Mouse (Mus musculus) embryonic fibroblast, embryonic 13.5 days (primary cell): ENCODE measurements around the gene Fam76b. TPM values are rescaled to one million over a fixed set of nuclear protein-coding genes. Genes with fewer than 3 reads are reported as not detected.
A peak's percentile ranks its signal among the peaks of the same experiment; 100 is the strongest.
"Not testable (repeated sequence)": the region's sequence is repeated elsewhere in the genome, so short reads cannot be mapped to it uniquely, and the experiment has no call there.

Experiments
- H3K27ac ChIP-seq: 2 replicates; pipeline ENCODE4 v1.5.1; 2012; ENCODE audit warnings: low read length, control low read depth, inconsistent platforms; ENCODE audit not compliant: insufficient read depth
- H3K4me1 ChIP-seq: 2 replicates; pipeline ENCODE4 v1.6.1; 2011; ENCODE audit warnings: low read length; ENCODE audit not compliant: control insufficient read depth, insufficient read depth
- H3K4me3 ChIP-seq: 2 replicates; pipeline ENCODE4 v1.5.1; 2011; ENCODE audit warnings: mild to moderate bottlenecking, control low read depth, low read length; ENCODE audit not compliant: insufficient read depth
- CTCF ChIP-seq: IDR thresholded peaks from 2 replicates; pipeline ENCODE4 v1.5.1; 2011; ENCODE audit warnings: mild to moderate bottlenecking, control low read depth, low read length, moderate library complexity, borderline replicate concordance; ENCODE audit not compliant: insufficient read depth
- POLR2A ChIP-seq: IDR thresholded peaks from 2 replicates; pipeline ENCODE4 v1.6.1; 2011; ENCODE audit warnings: low read depth, mild to moderate bottlenecking, control low read depth, low read length, moderate library complexity
- polyA plus RNA-seq: library from polyadenylated mRNA; stranded (reverse); fragments of >200 nt; gene quantifications from 2 replicates; pipeline ENCODE4 v1.2.4, GENCODE M21; 2011; ENCODE audit warnings: low read depth; ENCODE audit not compliant: missing spikeins, insufficient read length

Gene Fam76b
- 22.5 and 30.3 TPM in 2 replicates for polyA plus RNA-seq

GRCm38 (mm10) chr9:13827406-13828086, at the start of gene Fam76b:
Gene Fam76b (plus strand): TSS chr9:13827716.
- H3K27ac ChIP-seq = peak within 1 kb of the TSS; percentile 82
- peak within 1 kb of the TSS; percentile 89 for H3K4me3 ChIP-seq
- TF ChIP-seq CTCF (no peak), POLR2A (peak; percentile 58)
- H3K4me1 ChIP-seq = peaks cover 4% of the 10 kb centered on the region

GRCm38 (mm10) chr9:13781985-13782384, 45.5 kb upstream of the Fam76b start:
- H3K27ac ChIP-seq = no peak overlapping the region
- H3K4me1 ChIP-seq = no peaks in the 10 kb centered on the region
- H3K4me3 ChIP-seq = no peak overlapping the region
- TF ChIP-seq POLR2A (no peak), CTCF (no peak)

- H3K4me1 ChIP-seq, H3K27ac ChIP-seq, H3K4me3 ChIP-seq: not testable (repeated sequence)
Measured at GRCm38 (mm10) chr9:13790864-13791263, 36.7 kb upstream of the Fam76b start.

- no peak overlapping the region for H3K27ac ChIP-seq
- TF ChIP-seq POLR2A = no peak
- TF ChIP-seq CTCF = no peak
- no peak overlapping the region for H3K4me3 ChIP-seq
- no peaks in the 10 kb centered on the region for H3K4me1 ChIP-seq
Measured at GRCm38 (mm10) chr9:13794302-13794701, 33.2 kb upstream of the Fam76b start.

GRCm38 (mm10) chr9:13794756-13795155, 32.8 kb upstream of the Fam76b start:
- H3K27ac ChIP-seq = no peak overlapping the region
- H3K4me3 ChIP-seq = no peak overlapping the region
- TF ChIP-seq CTCF = no peak
- no peak for TF ChIP-seq POLR2A
- no peaks in the 10 kb centered on the region for H3K4me1 ChIP-seq

- H3K4me3 ChIP-seq = no peak overlapping the region
- no peak for TF ChIP-seq CTCF
- no peak for TF ChIP-seq POLR2A
- no peak overlapping the region for H3K27ac ChIP-seq
- H3K4me1 ChIP-seq = no peaks in the 10 kb centered on the region
Measured at GRCm38 (mm10) chr9:13804480-13804879, 23.0 kb upstream of the Fam76b start.

GRCm38 (mm10) chr9:13806854-13807253, 20.7 kb upstream of the Fam76b start:
- no peaks in the 10 kb centered on the region for H3K4me1 ChIP-seq
- TF ChIP-seq POLR2A = no peak
- no peak for TF ChIP-seq CTCF
- no peak overlapping the region for H3K27ac ChIP-seq
- H3K4me3 ChIP-seq = no peak overlapping the region

- Histone ChIP-seq H3K4me3 (no peak overlapping the region), H3K4me1 (no peaks in the 10 kb centered on the region), H3K27ac (no peak overlapping the region)
- TF ChIP-seq CTCF (no peak), POLR2A (no peak)
Measured at GRCm38 (mm10) chr9:13807657-13808056, 19.9 kb upstream of the Fam76b start.

- TF ChIP-seq CTCF (0 out of 2 replicates have a peak, but pooled peaks have one; percentile 1), POLR2A (no peak)
- Histone ChIP-seq H3K4me1 (no peaks in the 10 kb centered on the region), H3K4me3 (no peak overlapping the region), H3K27ac (no peak overlapping the region)
Measured at GRCm38 (mm10) chr9:13809937-13810336, 17.6 kb upstream of the Fam76b start.

- no peak for TF ChIP-seq POLR2A
- no peak overlapping the region for H3K4me3 ChIP-seq
- no peak overlapping the region for H3K27ac ChIP-seq
- no peaks in the 10 kb centered on the region for H3K4me1 ChIP-seq
Measured at GRCm38 (mm10) chr9:13818369-13818768, 9.1 kb upstream of the Fam76b start.

- TF ChIP-seq POLR2A = no peak
- H3K4me1 ChIP-seq = peaks cover 4% of the 10 kb centered on the region; the same call in 1 of the 2 replicates
- H3K27ac ChIP-seq = no peak overlapping the region
- H3K4me3 ChIP-seq = no peak overlapping the region
Measured at GRCm38 (mm10) chr9:13820774-13821173, 6.7 kb upstream of the Fam76b start.
